8 mouse cellular contexts compared by ENCODE assay signal in the genomic region with DNA sequence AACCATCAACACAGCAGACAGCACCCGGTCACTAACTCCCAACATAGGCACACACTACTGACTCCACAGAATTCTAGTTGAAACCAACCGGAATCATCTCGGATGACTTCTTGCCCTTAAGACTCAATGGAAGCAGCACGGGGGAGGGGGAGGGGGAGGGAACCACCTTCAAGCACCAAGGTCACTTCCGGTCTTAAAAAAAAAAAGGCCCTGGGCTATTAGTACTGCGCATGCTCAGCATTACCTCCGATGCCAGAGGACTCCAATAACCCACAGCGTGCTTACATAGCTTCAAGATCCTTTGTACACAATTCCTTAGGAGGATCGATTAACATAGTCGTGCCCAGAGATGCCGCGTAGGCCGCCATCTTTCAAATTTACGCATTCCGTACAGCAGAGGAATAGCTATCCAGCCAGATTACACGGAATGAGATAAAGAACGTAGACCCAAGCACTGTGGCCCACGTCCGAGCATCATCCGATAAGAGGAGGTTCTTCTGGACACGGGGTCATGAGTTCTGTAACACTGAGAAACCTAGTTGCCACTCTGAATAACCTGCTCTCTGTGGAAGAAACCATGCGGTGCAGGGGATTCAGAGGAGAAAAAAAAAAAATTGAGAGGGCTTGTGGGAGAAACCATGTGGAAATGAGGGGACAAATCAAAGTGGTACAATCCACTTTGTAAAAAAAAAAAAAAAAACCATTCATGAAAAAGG. TPM values are rescaled to one million over a fixed set of nuclear protein-coding genes. Genes with fewer than 3 reads are reported as not detected.
A peak's percentile ranks its signal among the peaks of the same experiment; 100 is the strongest.
DNase-seq lines count a peak whose midpoint lies in the region; ATAC-seq lines count a peak whose summit lies in the region.

A gene (minus strand): TSS at position 607 of the 716 bp plus-strand sequence.

- peak within 1 kb of the TSS; percentile 50 for H3K4me3 ChIP-seq in embryonic facial prominence, embryonic 11.5 days (ENCODE audit: low read depth, low read length)
- H3K4me3 ChIP-seq in limb, embryonic 10.5 days = peak within 1 kb of the TSS; percentile 67
- H3K4me3 ChIP-seq in midbrain, embryonic 13.5 days (replicated peaks) = peak within 1 kb of the TSS; percentile 63

- H3K4me1 ChIP-seq in embryonic facial prominence, embryonic 11.5 days (ENCODE audit: control insufficient read depth, insufficient read depth, low read length) = no peaks in the 10 kb centered on the region; the same call in 1 of the 2 replicates
- peaks cover 20% of the 10 kb centered on the region for H3K4me1 ChIP-seq in limb, embryonic 10.5 days
- H3K4me1 ChIP-seq in midbrain, embryonic 13.5 days (replicated peaks) = peaks cover 29% of the 10 kb centered on the region

- H3K36me3 ChIP-seq in embryonic facial prominence, embryonic 11.5 days (replicated peaks; ENCODE audit: control insufficient read depth, insufficient read depth, low read depth, low read length) = no peaks in the 10 kb centered on the region; the same call in 1 of the 2 replicates
- peaks cover 33% of the 10 kb centered on the region for H3K36me3 ChIP-seq in limb, embryonic 10.5 days
- H3K36me3 ChIP-seq in midbrain, embryonic 13.5 days = peaks cover 27% of the 10 kb centered on the region

- no peaks in the 10 kb centered on the region for H3K9me3 ChIP-seq in embryonic facial prominence, embryonic 11.5 days (replicated peaks; ENCODE audit: control insufficient read depth, low read length)
- H3K9me3 ChIP-seq in limb, embryonic 10.5 days (replicated peaks) = no peaks in the 10 kb centered on the region
- H3K9me3 ChIP-seq in midbrain, embryonic 13.5 days = no peaks in the 10 kb centered on the region

- peak; percentile 68 for ATAC-seq in embryonic facial prominence, embryonic 11.5 days (replicated peaks; ENCODE audit: insufficient number of reproducible peaks, low FRiP score, low TSS enrichment, low read depth)
- peak; percentile 83 for ATAC-seq in granulocyte monocyte progenitor cell, adult 5-6 weeks (replicated peaks; ENCODE audit: poor library complexity, severe bottlenecking)
- peak; percentile 87 for ATAC-seq in midbrain, embryonic 13.5 days

- H3K27ac ChIP-seq in embryonic facial prominence, embryonic 11.5 days (replicated peaks; ENCODE audit: low read depth, low read length) = peak within 1 kb of the TSS; percentile 88
- H3K27ac ChIP-seq in limb, embryonic 10.5 days = peak within 1 kb of the TSS; percentile 91
- H3K27ac ChIP-seq in midbrain, embryonic 13.5 days = peak within 1 kb of the TSS; percentile 98

- H3K9ac ChIP-seq in embryonic facial prominence, embryonic 11.5 days (replicated peaks; ENCODE audit: low read length) = peak within 1 kb of the TSS; percentile 74
- peak within 1 kb of the TSS; percentile 72 for H3K9ac ChIP-seq in midbrain, embryonic 13.5 days (replicated peaks)

- WGBS in embryonic facial prominence, embryonic 11.5 days = under 1% methylated on average over 22 of the region's 22 CpGs
- under 1% methylated on average over 22 of the region's 22 CpGs for WGBS in limb, embryonic 10.5 days
- under 1% methylated on average over 22 of the region's 22 CpGs for WGBS in midbrain, embryonic 13.5 days

- DNase-seq in urinary bladder, adult 18-20 months (ENCODE audit: low spot score in 2 of 2) = peak; percentile 38 to 49
- no peak for DNase-seq in urinary bladder, postnatal 10 days (ENCODE audit: low spot score)
- peak; percentile 96 for DNase-seq in embryonic facial prominence, embryonic 11.5 days (ENCODE audit: low spot score)
- peak; percentile 73 for DNase-seq in kidney, adult 11 months
- peak; percentile 88 for DNase-seq in limb, embryonic 10.5 days (ENCODE audit: low spot score)
- peak; percentile 32 to 34 for DNase-seq in spleen, adult 18-20 months

- H3K4me2 ChIP-seq in embryonic facial prominence, embryonic 11.5 days (ENCODE audit: low read depth, low read length) = peak within 1 kb of the TSS; percentile 62
- H3K4me2 ChIP-seq in midbrain, embryonic 13.5 days (replicated peaks) = peak within 1 kb of the TSS; percentile 61

- H3K27me3 ChIP-seq in embryonic facial prominence, embryonic 11.5 days (ENCODE audit: control insufficient read depth, insufficient read depth, low read length) = no peaks in the 10 kb centered on the region
- no peaks in the 10 kb centered on the region for H3K27me3 ChIP-seq in limb, embryonic 10.5 days (ENCODE audit: low read depth, poor library complexity, severe bottlenecking)
- no peaks in the 10 kb centered on the region for H3K27me3 ChIP-seq in midbrain, embryonic 13.5 days

RNA-seq across cellular contexts. Expression of the gene that starts here (rescaled TPM):
- 14.8 and 15.5 TPM in 2 replicates for polyA plus RNA-seq in embryonic facial prominence, embryonic 11.5 days (2014; fragmentation: Nextera tagmentation; extraction: Ambion mirVana)
- 6.1 and 8.0 TPM in 2 replicates for total RNA-seq in granulocyte monocyte progenitor cell, adult 5-6 weeks (2014; fragmentation: Nextera tagmentation)
- 10.9 and 13.4 TPM in 2 replicates for total RNA-seq in granulocyte monocyte progenitor cell, adult 5-6 weeks (2017)
- polyA plus RNA-seq in limb, embryonic 10.5 days (2016; fragmentation: Nextera tagmentation; extraction: Ambion mirVana) = 10.4 and 11.9 TPM in 2 replicates
- polyA plus RNA-seq in midbrain, embryonic 13.5 days (2015; fragmentation: Nextera tagmentation; extraction: Ambion mirVana) = 14.8 and 15.6 TPM in 2 replicates
